Mouse (Mus musculus): ENCODE results near the gene Clpx.
A peak's percentile ranks its signal among the peaks of the same experiment; 100 is the strongest.

Gene Clpx

GRCm38 (mm10) chr9:65347112-65347850 is 53.2 kb downstream of the Clpx start:
- no peak for DNase-seq

- no peak for DNase-seq
These were observed 59.2 kb downstream of the Clpx start for GRCm38 (mm10) chr9:65353251-65353650.

- DNase-seq = no peak
These were observed 62.5 kb downstream of the Clpx start for GRCm38 (mm10) chr9:65356561-65356960.

GRCm38 (mm10) chr9:65356971-65357370 is 62.9 kb downstream of the Clpx start:
- DNase-seq = no peak

- no peak for DNase-seq
These were observed 65.0 kb downstream of the Clpx start for GRCm38 (mm10) chr9:65358956-65359480.

GRCm38 (mm10) chr9:65360641-65361448 is 66.8 kb downstream of the Clpx start, which contains the start of gene Ubap1l:
Gene Ubap1l (plus strand): TSS chr9:65361041.
- peak in 1 of 2 experiments; percentile 41 for DNase-seq

- peak in 1 of 2 experiments; percentile 19 for DNase-seq
These were observed 69.6 kb downstream of the Clpx start for GRCm38 (mm10) chr9:65363684-65364083.

GRCm38 (mm10) chr9:65365721-65366120 is 71.7 kb downstream of the Clpx start:
- no peak for DNase-seq

- no peak for DNase-seq
These were observed 77.7 kb downstream of the Clpx start for GRCm38 (mm10) chr9:65371756-65372155.

GRCm38 (mm10) chr9:65372449-65372848 is 78.4 kb downstream of the Clpx start:
- peak; percentile 76 to 78 for DNase-seq

- DNase-seq = no peak
These were observed 80.6 kb downstream of the Clpx start for GRCm38 (mm10) chr9:65374468-65375162.

GRCm38 (mm10) chr9:65375163-65375934 is 81.3 kb downstream of the Clpx start:
- DNase-seq = no peak
